Mouse (Mus musculus): ENCODE data around the gene Ppih. TPM values are rescaled to one million over a fixed set of nuclear protein-coding genes. Genes with fewer than 3 reads are reported as not detected.

The Ppih gene
- 10 to 100 TPM; 16.2 to 17.4 TPM for total RNA-seq (2021)
- long read RNA-seq, experiment 1, partial matches to known transcripts, result 0 of 4 reads
- long read RNA-seq, experiment 1, other reads (novel, unspliced or antisense), result 1 of 4 reads
- long read RNA-seq, experiment 2, partial matches to known transcripts, result 1 of 8 reads
- long read RNA-seq, experiment 2, other reads (novel, unspliced or antisense), result 1 of 8 reads

- peak; percentile 96 to 97 for DNase-seq (ENCODE audit: low spot score in 2 of 2)
These were observed at the start of gene Ppih for GRCm38 (mm10) chr4:119320131-119320830. Gene Ppih (minus strand): TSS chr4:119320546.

DNA sequence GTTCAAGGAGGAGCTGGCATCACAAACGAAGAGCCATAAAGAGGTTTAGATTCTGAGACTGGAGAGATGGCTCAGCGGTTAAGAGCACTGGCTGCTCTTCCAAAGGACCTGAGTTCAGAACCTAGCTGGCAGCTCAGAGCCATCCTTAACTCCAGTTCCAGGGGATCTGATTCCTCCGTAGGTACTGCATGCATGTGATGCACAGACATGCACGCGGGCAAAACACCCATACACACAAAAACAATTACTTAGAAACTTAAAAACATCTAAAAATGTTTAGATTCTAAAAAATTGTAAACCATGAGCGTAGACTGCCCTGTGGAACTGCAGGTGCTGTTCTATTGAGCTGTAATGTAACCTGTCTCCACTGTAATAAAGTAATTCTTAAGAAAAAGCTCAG is 49.1 kb upstream of the Ppih start:
- DNase-seq (ENCODE audit: low spot score in 2 of 2), result no peak

- DNase-seq (ENCODE audit: low spot score in 2 of 2), result no peak
These were observed 46.6 kb upstream of the Ppih start for GRCm38 (mm10) chr4:119366758-119367526.

DNA sequence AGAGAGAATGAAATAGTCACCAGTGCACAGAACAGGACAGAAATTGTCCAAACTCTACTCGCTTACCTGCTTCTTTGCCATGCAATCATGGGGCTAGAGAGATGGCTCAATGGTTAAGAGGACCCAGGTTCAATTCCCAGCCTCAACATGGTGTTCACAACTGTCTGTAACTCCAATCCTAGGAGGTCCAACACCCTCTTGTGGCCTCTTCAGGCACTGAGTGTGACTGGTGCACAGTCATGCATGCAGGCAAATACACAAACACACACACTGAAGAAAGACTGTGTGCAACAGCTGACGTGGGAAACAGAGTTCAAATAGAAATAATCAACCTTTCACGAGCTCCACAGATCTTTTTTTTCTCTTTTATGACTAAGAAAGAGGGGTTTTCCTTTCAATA is 41.9 kb upstream of the Ppih start:
- DNase-seq (ENCODE audit: low spot score in 2 of 2), result no peak

GRCm38 (mm10) chr4:119359196-119359971 is 39.0 kb upstream of the Ppih start:
- DNase-seq (ENCODE audit: low spot score in 2 of 2), result no peak

- no peak for DNase-seq (ENCODE audit: low spot score in 2 of 2)
These were observed 25.2 kb upstream of the Ppih start for GRCm38 (mm10) chr4:119345508-119345907.

GRCm38 (mm10) chr4:119338861-119339361 is 18.6 kb upstream of the Ppih start:
- DNase-seq (ENCODE audit: low spot score in 2 of 2), result peak; percentile 16 to 34

- peak in 1 of 2 experiments; percentile 5 for DNase-seq (ENCODE audit: low spot score in 2 of 2)
These were observed 18.1 kb upstream of the Ppih start for GRCm38 (mm10) chr4:119338422-119338821.

DNA sequence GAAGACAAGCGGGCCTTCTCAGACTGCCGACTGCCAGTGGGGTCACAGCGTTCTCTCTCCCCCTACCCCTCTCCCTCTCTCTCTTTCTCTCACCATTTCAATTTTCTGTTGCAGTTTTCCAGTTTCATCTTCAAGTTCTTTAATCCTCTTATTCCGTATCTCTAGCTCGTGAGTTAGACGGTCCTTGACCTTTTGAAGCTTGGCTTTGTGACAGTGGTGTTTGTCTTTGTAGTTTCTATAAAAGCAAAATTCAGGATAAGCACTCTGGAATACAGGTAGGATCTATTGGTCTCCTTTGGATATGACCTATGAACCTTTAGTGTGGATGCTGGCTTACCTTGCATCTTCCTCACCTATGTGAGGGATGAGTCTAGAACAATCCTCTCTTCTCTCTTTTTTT is 13.1 kb upstream of the Ppih start:
- no peak for DNase-seq (ENCODE audit: low spot score in 2 of 2)

- DNase-seq (ENCODE audit: low spot score in 2 of 2), result peak; percentile 2 to 3
These were observed 677 bp upstream of the Ppih start for GRCm38 (mm10) chr4:119320896-119321550.

GRCm38 (mm10) chr4:119313756-119314155 is 6.6 kb downstream of the Ppih start:
- no peak for DNase-seq (ENCODE audit: low spot score in 2 of 2)

DNA sequence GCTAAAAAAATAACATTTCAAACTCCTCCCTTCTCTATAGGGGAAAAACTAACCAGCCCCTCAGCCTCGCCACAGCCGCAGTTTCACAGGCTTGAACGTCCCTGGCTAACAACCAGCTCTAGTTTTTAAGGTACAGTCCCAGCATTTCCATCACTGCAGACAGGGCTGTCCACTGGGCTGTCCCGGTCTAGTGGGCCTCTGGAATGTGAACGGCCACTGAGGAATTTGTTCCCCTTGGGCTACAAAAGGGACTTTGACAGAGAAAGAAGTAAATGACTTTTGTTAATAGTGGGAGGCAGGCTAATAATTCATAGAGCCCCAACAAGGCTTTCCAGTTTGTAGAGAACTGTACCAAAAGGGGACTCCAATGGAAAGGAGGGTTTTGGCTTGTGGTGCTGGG is 14.9 kb downstream of the Ppih start:
- DNase-seq (ENCODE audit: low spot score in 2 of 2), result no peak

DNA sequence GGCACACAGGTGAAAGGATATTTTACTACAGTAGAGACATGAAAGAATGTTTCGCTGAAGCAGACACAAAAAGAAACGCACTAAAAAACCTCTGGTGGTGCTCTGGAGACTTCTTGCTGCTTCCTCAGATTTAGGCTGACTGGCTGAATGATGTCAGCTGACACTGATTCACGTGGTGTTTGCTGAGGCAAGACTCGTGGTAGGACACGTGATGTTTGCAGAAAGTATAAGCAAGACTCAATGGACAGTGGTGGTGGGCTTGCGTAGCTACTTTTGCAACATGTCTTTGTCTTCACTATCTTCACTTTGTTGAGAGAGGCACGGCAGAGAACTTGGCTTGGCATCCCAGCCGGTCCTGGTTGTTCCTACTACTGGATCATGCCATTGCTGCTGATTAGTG is 17.1 kb downstream of the Ppih start:
- DNase-seq (ENCODE audit: low spot score in 2 of 2), result no peak

DNA sequence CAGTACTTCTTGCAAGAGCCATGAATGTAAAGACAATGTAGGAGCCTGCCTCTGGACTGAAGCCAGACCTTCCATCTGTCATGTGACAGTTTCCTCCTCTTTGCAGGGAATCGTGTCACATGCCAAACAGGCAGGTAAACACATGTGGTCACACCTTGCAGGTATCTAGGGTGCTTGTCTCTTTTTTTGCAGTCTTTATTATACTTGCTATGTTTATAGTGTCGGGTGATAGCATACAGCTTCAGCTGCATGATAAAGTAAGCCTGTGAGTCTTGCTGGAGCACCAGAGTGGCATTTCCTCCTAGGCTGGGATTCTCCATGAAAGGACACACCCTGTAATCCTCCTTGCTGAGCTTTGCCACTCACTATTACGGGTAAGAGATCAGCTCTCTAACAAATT is 18.6 kb downstream of the Ppih start:
- DNase-seq (ENCODE audit: low spot score in 2 of 2), result no peak

- DNase-seq (ENCODE audit: low spot score in 2 of 2), result no peak
These were observed 19.6 kb downstream of the Ppih start for GRCm38 (mm10) chr4:119300761-119301160.

DNA sequence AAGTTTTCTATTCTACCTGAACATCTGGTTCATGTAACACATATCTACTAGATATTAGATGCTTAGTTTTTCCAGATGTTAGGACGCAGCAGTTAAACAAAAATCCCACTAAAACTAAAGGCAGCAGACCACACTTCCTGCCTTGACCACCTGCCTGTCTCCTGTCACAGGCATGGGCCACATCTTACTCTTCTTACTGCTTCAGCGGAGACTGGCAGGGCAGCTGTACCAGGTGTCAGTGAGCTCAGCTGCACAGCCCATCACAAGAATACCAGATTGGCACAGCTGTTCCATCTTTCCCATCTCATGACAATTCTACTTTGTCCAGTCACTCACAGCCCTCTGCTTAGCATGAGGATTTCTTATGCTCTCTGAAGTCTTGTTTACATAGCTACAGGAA is 23.0 kb downstream of the Ppih start:
- DNase-seq (ENCODE audit: low spot score in 2 of 2), result no peak

- DNase-seq (ENCODE audit: low spot score in 2 of 2), result no peak
These were observed 25.3 kb downstream of the Ppih start for GRCm38 (mm10) chr4:119295134-119295453.

GRCm38 (mm10) chr4:119294415-119295133 is 25.8 kb downstream of the Ppih start, which contains the start of gene Ybx1:
Gene Ybx1 (minus strand): TSS chr4:119294604.
- peak; percentile 100 for DNase-seq (ENCODE audit: low spot score in 2 of 2)

- peak; percentile 14 to 31 for DNase-seq (ENCODE audit: low spot score in 2 of 2)
These were observed 26.6 kb downstream of the Ppih start for GRCm38 (mm10) chr4:119293574-119294258.
